Mouse (Mus musculus) forebrain, embryonic 10.5 days (tissue): ENCODE measurements around the gene Pde2a. TPM values are rescaled to one million over a fixed set of nuclear protein-coding genes. Genes with fewer than 3 reads are reported as not detected.

Experiments
- DNase-seq: peaks from one replicate; pipeline ENCODE4 v3.0.0-alpha.2; 2017; ENCODE audit warnings: low spot score; ENCODE audit errors: extremely low spot score
- H3K27ac ChIP-seq: fragments of 300-500 bp; sonication (generic); 2 replicates; pipeline ENCODE4 v1.5.1; 2016; ENCODE audit warnings: mild to moderate bottlenecking
- H3K27me3 ChIP-seq: fragments of 300-500 bp; sonication (generic); 2 replicates; pipeline ENCODE4 v1.6.1; 2016; ENCODE audit warnings: mild to moderate bottlenecking; ENCODE audit not compliant: poor library complexity, severe bottlenecking
- H3K36me3 ChIP-seq: fragments of 300-500 bp; sonication (generic); replicated peaks from 2 replicates; pipeline ENCODE4 v1.6.1; 2016; ENCODE audit warnings: mild to moderate bottlenecking, moderate library complexity
- H3K4me1 ChIP-seq: fragments of 300-500 bp; sonication (generic); 2 replicates; pipeline ENCODE4 v1.6.1; 2016
- H3K4me3 ChIP-seq: fragments of 300-500 bp; sonication (generic); 2 replicates; pipeline ENCODE4 v1.5.1; 2016; ENCODE audit warnings: mild to moderate bottlenecking, moderate library complexity
- H3K9me3 ChIP-seq: fragments of 300-500 bp; sonication (generic); 2 replicates; pipeline ENCODE4 v1.6.1; 2016; ENCODE audit warnings: mild to moderate bottlenecking, moderate library complexity
- WGBS: fragments of 180-500 bp; shearing (Covaris S2); methylation state at CpG from one replicate; pipeline ENCODE4 v1.1.7; 2016; 5-methylcytosine and 5-hydroxymethylcytosine counted together
- polyA plus RNA-seq: library from polyadenylated mRNA; unstranded; fragments of >200 nt; fragmentation: Nextera tagmentation; extraction: Ambion mirVana; gene quantifications from 2 replicates; pipeline ENCODE4 v1.2.1, GENCODE M21; 2016

The Pde2a gene
- polyA plus RNA-seq, 1 experiment from 2014 or later, result 16.3 TPM

DNA sequence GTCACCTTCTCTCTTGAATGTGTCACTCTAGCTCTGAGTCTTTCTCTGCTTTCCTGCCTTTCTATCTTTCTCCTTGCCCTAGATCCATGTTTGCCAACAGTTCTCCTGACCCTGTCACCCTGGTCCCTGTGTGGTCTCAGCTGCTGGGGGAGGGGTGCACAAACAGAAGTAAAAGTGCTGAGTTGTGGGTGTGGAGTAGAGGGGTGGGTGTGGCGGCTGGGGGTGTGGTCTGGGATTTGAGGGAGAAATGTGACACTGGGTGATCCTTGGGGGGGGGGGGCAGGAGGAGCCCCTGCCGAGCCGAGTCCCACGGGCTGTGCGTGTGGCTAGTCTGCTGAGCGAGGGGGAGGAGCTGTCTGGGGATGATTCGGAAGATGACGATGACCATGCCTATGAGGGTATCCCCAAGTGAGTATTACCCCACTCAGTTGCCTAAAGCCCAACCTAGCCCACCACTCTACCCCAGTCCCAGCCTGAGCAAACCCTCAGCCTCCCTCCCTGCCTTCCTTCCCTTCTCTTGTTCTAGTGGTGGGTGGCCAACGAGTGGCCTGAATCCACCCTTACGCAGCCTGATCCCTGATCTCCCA is 35.5 kb upstream of the Pde2a start:
- 66% methylated on average over 10 of the region's 10 CpGs for WGBS
- no peaks in the 10 kb centered on the region for H3K27me3 ChIP-seq
- no peak overlapping the region for H3K4me3 ChIP-seq
- no peaks in the 10 kb centered on the region for H3K36me3 ChIP-seq
- no peaks in the 10 kb centered on the region for H3K9me3 ChIP-seq
- peak overlapping the region; percentile 26; the same call in 1 of the 2 replicates for H3K27ac ChIP-seq
- no peak for DNase-seq
- H3K4me1 ChIP-seq, result peaks cover 18% of the 10 kb centered on the region

DNA sequence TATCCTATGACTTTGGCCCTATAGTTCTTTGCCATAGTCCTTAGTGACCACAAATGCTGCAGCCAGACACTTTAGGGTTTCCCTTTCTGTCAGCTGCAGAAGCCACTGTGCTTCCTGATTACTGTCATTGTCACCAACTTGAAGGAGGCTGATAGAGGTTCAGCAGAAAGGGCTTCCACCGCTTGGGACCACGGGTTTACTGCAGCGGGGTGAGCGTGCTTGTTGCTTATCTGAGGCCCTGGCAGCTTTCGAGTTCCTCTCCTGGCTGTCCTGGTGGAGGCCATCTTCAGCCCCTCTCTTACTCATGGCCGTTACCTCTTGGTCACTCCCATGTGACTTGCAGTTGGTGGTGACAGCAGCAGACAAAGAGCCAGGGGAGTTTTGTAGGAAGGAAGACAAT is 32.2 kb upstream of the Pde2a start:
- WGBS, result 90% methylated on average over 6 of the region's 6 CpGs
- Histone ChIP-seq H3K27me3 (no peaks in the 10 kb centered on the region), H3K36me3 (no peaks in the 10 kb centered on the region), H3K4me3 (no peak overlapping the region), H3K4me1 (peaks cover 39% of the 10 kb centered on the region), H3K27ac (no peak overlapping the region), H3K9me3 (no peaks in the 10 kb centered on the region)
- no peak for DNase-seq

DNA sequence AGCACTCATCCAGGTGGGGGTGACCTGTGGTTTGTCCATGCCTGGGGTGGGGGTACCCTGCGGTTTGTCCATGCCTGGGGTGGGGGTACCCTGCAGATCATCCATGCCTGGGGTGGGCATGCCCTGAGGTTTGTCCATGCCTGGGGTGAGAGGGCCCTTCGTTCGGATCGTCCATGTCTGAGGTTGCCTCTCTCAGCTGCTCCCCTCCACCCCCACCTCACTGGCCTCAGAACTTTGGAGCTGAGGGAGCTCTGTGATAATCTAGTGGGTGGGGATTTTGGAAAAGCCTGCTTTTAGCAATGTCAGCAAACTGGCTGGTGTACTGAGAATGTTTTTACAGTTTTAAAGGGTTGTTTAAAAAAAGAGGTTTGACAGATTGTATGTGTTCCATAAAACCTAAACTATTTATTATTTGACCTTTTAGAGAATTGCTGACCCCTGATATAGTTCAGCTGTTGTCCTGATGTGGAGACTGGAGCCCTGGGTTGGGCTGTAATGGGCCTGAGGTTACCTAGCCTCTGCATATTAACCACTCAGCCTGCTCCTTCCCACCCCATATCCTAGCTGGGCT is 29.5 kb upstream of the Pde2a start:
- WGBS, result 86% methylated on average over 4 of the region's 4 CpGs
- H3K9me3 ChIP-seq, result no peaks in the 10 kb centered on the region
- H3K4me1 ChIP-seq, result peaks cover 32% of the 10 kb centered on the region
- peak overlapping the region; percentile 79; the same call in 1 of the 2 replicates for H3K27ac ChIP-seq
- no peaks in the 10 kb centered on the region for H3K27me3 ChIP-seq
- no peak for DNase-seq
- no peaks in the 10 kb centered on the region for H3K36me3 ChIP-seq
- no peak overlapping the region for H3K4me3 ChIP-seq

DNA sequence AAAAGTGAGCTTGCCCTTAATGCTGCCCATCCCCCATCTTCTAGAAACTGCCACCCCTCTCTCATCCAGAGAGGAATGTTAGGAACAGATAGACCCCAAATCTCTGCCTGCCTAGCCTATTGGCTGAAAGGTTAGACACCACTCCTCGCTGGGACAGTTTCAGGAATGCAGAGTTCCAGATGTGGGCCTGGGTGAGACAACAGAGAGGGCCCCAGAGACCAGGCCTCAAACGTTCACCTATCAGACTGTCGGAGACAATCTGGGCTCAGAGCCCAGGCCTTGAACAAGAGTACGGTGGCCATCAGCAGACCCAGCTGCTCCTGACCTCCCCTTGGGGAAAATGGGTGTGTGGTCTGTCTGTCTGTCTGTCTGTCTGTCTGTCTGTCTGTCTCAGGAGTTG is 28.5 kb upstream of the Pde2a start:
- WGBS, result 62% methylated on average over 4 of the region's 4 CpGs
- peaks cover 32% of the 10 kb centered on the region for H3K4me1 ChIP-seq
- H3K4me3 ChIP-seq, result no peak overlapping the region
- no peaks in the 10 kb centered on the region for H3K36me3 ChIP-seq
- H3K9me3 ChIP-seq, result no peaks in the 10 kb centered on the region
- peak overlapping the region; percentile 79 for H3K27ac ChIP-seq
- no peak for DNase-seq
- no peaks in the 10 kb centered on the region for H3K27me3 ChIP-seq

DNA sequence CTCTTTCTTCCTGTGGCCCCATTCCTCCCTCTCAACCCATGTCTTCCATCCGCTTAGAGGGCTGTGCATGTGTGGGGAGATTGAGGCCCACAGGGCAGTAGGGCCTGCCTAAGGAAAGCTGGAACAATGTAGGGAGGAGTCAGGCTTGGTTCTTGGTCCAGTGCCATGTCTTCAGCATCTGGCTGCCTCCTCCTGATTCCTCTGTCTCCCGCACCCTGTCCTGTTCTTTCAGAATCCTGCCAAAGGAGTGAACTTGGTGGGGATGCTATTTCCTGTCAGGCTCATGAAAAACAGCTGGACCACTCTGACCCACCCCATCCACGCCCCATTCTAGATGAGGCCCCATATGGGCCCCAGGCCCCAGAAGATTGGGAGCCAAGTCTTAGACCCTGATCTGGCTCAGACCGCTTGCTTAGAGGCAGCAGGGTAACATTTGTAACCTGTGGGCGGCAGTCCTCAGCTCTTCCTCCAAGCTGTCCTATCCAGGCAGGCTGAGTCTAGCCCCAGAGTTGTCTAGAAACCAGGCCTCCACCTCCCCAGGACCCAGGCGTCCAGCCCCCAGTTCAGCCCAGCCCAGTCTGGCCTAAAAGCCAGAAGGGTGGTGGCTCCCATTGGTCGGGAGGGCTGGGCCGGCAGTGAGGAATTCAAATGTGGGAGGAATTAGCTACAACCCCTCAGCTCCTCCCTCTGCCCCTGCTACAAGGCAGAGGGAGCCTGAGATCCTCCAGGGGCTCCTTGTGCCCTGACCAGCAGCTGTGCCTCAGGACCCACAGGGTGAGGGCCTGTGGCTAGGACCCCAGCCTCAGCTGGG is 27.6 kb upstream of the Pde2a start:
- peak; percentile 37 for DNase-seq

DNA sequence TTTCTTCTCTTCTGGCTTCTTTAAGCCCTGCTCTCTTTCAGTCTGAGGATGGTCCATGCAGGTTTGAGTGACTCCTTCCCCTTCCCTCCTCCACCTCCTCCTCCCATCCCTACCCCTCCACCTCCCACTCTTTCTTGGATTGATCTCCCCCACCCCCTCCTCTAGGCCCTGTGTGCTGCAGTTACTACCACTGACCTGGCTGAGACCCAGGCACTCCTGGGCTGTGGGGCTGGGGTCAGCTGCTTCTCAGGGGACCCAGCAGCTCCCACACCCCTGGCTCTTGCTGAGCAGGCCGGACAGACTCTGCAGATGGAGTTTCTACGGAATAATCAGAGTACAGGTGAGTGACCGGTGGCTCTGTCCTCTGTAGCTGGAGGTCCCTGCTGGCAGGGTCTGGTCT is 26.9 kb upstream of the Pde2a start:
- no peak for DNase-seq
- Histone ChIP-seq H3K9me3 (no peaks in the 10 kb centered on the region), H3K27me3 (no peaks in the 10 kb centered on the region), H3K27ac (peak overlapping the region; percentile 79), H3K4me1 (peaks cover 32% of the 10 kb centered on the region), H3K36me3 (0 out of 2 replicates have a peak, but pooled peaks cover 4% of the 10 kb centered on the region), H3K4me3 (peak overlapping the region; percentile 8; the same call in 1 of the 2 replicates)
- 66% methylated on average over 3 of the region's 3 CpGs for WGBS

More for the DNA sequence above, 27.6 kb upstream of the Pde2a start:
- Histone ChIP-seq H3K4me3 (peak overlapping the region; percentile 8; the same call in 1 of the 2 replicates), H3K36me3 (0 out of 2 replicates have a peak, but pooled peaks cover 4% of the 10 kb centered on the region), H3K27ac (peak overlapping the region; percentile 79), H3K4me1 (peaks cover 32% of the 10 kb centered on the region), H3K9me3 (no peaks in the 10 kb centered on the region), H3K27me3 (no peaks in the 10 kb centered on the region)
- WGBS, result 44% methylated on average over 8 of the region's 8 CpGs

DNA sequence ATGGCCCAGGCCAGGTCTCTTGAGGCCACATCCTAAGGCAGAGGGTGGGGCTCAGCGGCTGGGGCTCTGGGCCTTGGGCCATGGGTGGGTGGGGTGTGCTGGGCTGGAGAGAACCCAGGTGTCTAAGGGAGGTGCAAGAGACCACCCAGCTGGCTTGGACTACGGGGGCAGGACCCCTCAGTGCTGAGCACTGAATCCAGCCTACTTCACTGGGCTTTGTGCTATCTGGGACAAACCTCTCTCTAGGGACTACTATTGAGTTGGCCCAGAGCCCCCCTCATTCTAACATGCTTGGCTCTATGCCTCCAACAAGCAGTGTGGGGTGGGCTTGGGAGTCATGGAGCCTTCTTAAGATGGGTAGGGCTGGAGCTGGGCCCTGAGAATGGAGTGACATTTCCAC is 26.0 kb upstream of the Pde2a start:
- H3K36me3 ChIP-seq, result peaks cover 7% of the 10 kb centered on the region; the same call in 1 of the 2 replicates
- WGBS, result 86% methylated on average over 2 of the region's 2 CpGs
- no peak for DNase-seq

DNA sequence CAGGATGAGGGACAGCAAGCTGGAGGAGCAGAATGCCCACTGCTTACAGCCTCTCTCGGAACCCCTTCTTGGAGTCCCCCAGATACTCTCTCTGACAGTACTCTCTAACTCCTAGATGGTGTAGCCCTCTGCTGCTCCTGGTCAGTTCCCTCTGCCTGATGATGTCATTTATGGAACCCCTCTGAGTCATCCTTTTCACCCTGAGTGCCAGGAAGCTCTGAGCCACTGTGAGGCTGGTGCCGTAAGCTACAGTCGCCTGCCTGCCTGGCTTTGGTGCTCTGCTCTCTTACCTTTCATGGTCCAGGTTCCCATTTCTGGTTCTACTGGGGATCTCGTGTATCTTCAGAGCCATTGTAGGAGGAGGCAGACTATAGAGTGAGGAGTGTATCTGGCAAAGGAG is 24.3 kb upstream of the Pde2a start:
- Histone ChIP-seq H3K27me3 (no peaks in the 10 kb centered on the region), H3K4me3 (no peak overlapping the region), H3K9me3 (no peaks in the 10 kb centered on the region), H3K36me3 (peaks cover 16% of the 10 kb centered on the region), H3K4me1 (peaks cover 32% of the 10 kb centered on the region), H3K27ac (no peak overlapping the region)
- no peak for DNase-seq
- 93% methylated on average over 4 of the region's 4 CpGs for WGBS

More for the DNA sequence above, 26.0 kb upstream of the Pde2a start:
- no peak overlapping the region for H3K27ac ChIP-seq
- no peaks in the 10 kb centered on the region for H3K9me3 ChIP-seq
- H3K27me3 ChIP-seq, result no peaks in the 10 kb centered on the region
- no peak overlapping the region for H3K4me3 ChIP-seq
- peaks cover 32% of the 10 kb centered on the region for H3K4me1 ChIP-seq

DNA sequence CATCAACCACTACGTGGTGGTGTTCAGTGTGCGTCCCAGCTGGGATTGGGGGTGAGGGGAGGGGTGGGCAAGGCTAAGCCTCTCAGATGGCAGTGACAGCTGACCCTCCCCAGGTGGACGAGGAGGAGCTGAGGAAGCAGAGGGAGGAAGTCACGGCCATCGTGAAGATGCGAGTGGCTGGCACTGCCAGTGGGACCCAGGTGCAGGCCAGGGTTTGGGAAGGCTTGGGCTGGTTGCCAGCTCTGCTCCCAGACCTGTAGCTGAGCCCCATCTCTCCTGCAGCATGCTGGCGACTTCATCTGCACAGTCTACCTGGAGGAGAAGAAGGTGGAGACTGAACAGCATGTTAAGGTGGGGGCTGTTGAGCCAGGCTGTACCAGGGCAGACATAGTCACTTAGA is 20.0 kb upstream of the Pde2a start:
- 94% methylated on average over 7 of the region's 7 CpGs for WGBS
- Histone ChIP-seq H3K9me3 (no peaks in the 10 kb centered on the region), H3K27me3 (no peaks in the 10 kb centered on the region), H3K36me3 (peaks cover 31% of the 10 kb centered on the region), H3K27ac (no peak overlapping the region), H3K4me3 (no peak overlapping the region), H3K4me1 (peaks cover 3% of the 10 kb centered on the region; the same call in 1 of the 2 replicates)
- no peak for DNase-seq

DNA sequence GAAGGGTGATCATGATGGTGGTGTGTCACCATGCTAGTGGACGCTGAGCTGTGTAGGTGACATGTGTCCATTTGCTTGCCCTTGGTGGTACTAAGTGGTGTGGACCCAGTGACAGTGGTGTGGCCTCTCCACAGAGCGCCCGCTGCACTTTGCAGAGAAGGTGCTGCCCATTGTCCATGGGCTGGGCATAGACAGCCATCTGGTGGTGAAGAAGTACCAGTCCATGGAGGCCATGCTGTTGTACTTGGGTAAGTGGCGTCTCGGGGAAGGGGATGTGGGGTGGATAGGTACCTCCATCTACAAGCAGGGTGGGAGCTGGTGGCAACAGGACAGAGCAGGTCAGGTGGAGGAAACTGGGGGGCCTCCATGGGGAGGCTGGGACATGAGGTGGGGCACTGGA is 17.7 kb upstream of the Pde2a start:
- H3K27ac ChIP-seq, result no peak overlapping the region
- H3K9me3 ChIP-seq, result no peaks in the 10 kb centered on the region
- no peaks in the 10 kb centered on the region for H3K27me3 ChIP-seq
- H3K36me3 ChIP-seq, result peaks cover 27% of the 10 kb centered on the region
- peaks cover 5% of the 10 kb centered on the region; the same call in 1 of the 2 replicates for H3K4me1 ChIP-seq
- 94% methylated on average over 5 of the region's 5 CpGs for WGBS
- no peak for DNase-seq
- H3K4me3 ChIP-seq, result no peak overlapping the region

DNA sequence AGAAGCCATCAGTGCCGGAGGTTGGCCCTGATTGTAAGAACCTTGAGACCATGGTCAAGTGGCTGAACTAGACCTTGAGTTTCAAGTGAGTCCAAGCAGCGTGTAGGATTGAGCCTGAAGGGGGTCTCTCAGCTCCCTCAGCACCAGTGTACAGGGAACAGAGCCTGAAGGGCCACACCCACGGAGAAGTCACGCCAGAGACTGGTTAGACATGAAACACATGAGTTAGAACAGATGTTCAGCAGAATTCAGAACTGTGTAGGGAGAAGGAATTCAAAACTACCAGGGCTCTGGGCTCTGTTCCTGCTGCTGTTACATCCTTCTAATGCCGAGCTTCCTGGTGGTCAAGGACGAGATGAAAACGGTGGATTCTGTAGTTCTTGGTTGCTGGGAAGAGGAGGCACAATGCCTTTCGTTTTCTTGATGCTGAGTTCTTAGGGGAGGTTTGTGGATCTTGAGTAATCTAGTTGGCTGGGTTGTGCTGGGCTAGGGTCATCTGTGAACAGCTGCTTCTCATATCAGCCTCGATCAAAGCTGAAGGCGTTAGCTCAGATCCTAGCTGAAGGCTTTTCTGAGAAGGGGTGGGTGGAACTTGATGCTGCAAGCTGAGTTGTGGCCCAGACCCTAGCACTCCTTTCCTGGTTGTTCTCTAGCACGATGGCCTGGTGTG is 11.1 kb upstream of the Pde2a start, which contains the start of gene Gm45837:
Gene Gm45837, plus strand, starts transcription at position 620 of the 670 bp plus-strand sequence.
- no peaks in the 10 kb centered on the region for H3K36me3 ChIP-seq
- peaks cover 23% of the 10 kb centered on the region for H3K4me1 ChIP-seq
- no peak within 1 kb of the TSS for H3K4me3 ChIP-seq
- H3K27me3 ChIP-seq, result no peaks in the 10 kb centered on the region
- no peak for DNase-seq
- H3K27ac ChIP-seq, result no peak within 1 kb of the TSS
- H3K9me3 ChIP-seq, result no peaks in the 10 kb centered on the region
- WGBS, result 87% methylated on average over 11 of the region's 11 CpGs

DNA sequence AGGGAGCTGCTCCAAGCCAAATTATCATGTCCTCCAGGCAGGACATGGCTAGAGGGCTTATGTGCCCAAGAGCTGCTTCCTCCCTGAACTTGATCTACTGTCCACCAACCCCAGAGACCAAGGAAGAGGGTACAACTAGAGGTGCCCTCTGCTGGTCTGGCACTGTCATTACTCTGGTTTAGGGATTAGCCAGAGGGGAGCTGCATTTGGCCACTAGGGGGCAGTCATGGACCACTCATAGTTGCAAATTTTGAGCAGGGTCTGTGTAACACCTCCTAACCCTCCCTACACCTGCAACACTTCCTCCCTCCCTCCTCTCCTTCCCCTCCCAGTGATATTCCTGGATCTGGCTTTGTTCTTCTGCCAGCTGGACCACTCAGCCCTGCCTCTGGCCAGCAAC is 8.7 kb upstream of the Pde2a start:
- Histone ChIP-seq H3K27me3 (peaks cover 11% of the 10 kb centered on the region), H3K4me1 (peaks cover 30% of the 10 kb centered on the region), H3K9me3 (no peaks in the 10 kb centered on the region), H3K27ac (no peak overlapping the region), H3K36me3 (no peaks in the 10 kb centered on the region), H3K4me3 (no peak overlapping the region)
- peak; percentile 91 for DNase-seq
